Mouse (Mus musculus) forebrain, embryonic 12.5 days (tissue): ENCODE measurements around the gene Ddx50. TPM values are rescaled to one million over a fixed set of nuclear protein-coding genes. Genes with fewer than 3 reads are reported as not detected.

ENCODE experiments used
- ATAC-seq: fragments of 200-750 bp; cut with Nextera tagmentation; 2 replicates; pipeline ENCODE4 v1.8.0; 2017; ENCODE audit warnings: moderate TSS enrichment; ENCODE audit not compliant: low FRiP score
- H3K27ac ChIP-seq: fragments of 300-500 bp; sonication (generic); 2 replicates; pipeline ENCODE4 v1.5.1; 2016; ENCODE audit warnings: mild to moderate bottlenecking
- H3K27me3 ChIP-seq: fragments of 300-500 bp; sonication (generic); 2 replicates; pipeline ENCODE4 v1.6.1; 2016; ENCODE audit warnings: mild to moderate bottlenecking
- H3K36me3 ChIP-seq: fragments of 300-500 bp; sonication (generic); replicated peaks from 2 replicates; pipeline ENCODE4 v1.6.1; 2016; ENCODE audit warnings: mild to moderate bottlenecking
- H3K4me1 ChIP-seq: fragments of 300-500 bp; sonication (generic); 2 replicates; pipeline ENCODE4 v1.6.1; 2016
- H3K4me2 ChIP-seq: fragments of 300-500 bp; sonication (generic); 2 replicates; pipeline ENCODE4 v1.6.1; 2016; ENCODE audit warnings: mild to moderate bottlenecking, moderate library complexity
- H3K4me3 ChIP-seq: fragments of 300-500 bp; sonication (generic); replicated peaks from 2 replicates; pipeline ENCODE4 v1.5.1; 2016; ENCODE audit warnings: mild to moderate bottlenecking
- H3K9ac ChIP-seq: fragments of 300-500 bp; sonication (generic); 2 replicates; pipeline ENCODE4 v1.6.1; 2016; ENCODE audit warnings: mild to moderate bottlenecking
- H3K9me3 ChIP-seq: fragments of 300-500 bp; sonication (generic); 2 replicates; pipeline ENCODE4 v1.6.1; 2016
- WGBS: fragments of 180-500 bp; shearing (Covaris S2); methylation state at CpG from one replicate; pipeline ENCODE4 v1.1.7; 2016; 5-methylcytosine and 5-hydroxymethylcytosine counted together
- polyA plus RNA-seq: library from polyadenylated mRNA; unstranded; fragments of >200 nt; fragmentation: Nextera tagmentation; extraction: Ambion mirVana; gene quantifications from 2 replicates; pipeline ENCODE4 v1.2.1, GENCODE M21; 2016

The Ddx50 gene
- polyA plus RNA-seq: 130 and 136 TPM in 2 replicates

- peak within 1 kb of the TSS; percentile 80 for H3K4me2 ChIP-seq
- peaks cover 14% of the 10 kb centered on the region for H3K36me3 ChIP-seq
- ATAC-seq: peak; percentile 100
- peaks cover 17% of the 10 kb centered on the region for H3K4me1 ChIP-seq
- peak within 1 kb of the TSS; percentile 83 for H3K4me3 ChIP-seq
- H3K9ac ChIP-seq: peak within 1 kb of the TSS; percentile 73
- H3K27ac ChIP-seq: peak within 1 kb of the TSS; percentile 88
- no peaks in the 10 kb centered on the region for H3K9me3 ChIP-seq
- under 1% methylated on average over 87 of the region's 89 CpGs for WGBS
- H3K27me3 ChIP-seq: no peaks in the 10 kb centered on the region
Measured at GRCm38 (mm10) chr10:62650881-62651810, at the start of gene Ddx50. Ddx50 (minus strand) TSS chr10:62651218.

GRCm38 (mm10) chr10:62692771-62693170 is 41.8 kb upstream of the Ddx50 start:
- H3K36me3 ChIP-seq: no peaks in the 10 kb centered on the region
- H3K9ac ChIP-seq: no peak overlapping the region
- no peak overlapping the region for H3K27ac ChIP-seq
- ATAC-seq: no peak
- no peak overlapping the region for H3K4me2 ChIP-seq
- H3K4me3 ChIP-seq: no peak overlapping the region
- WGBS: 65% methylated on average over 8 of the region's 8 CpGs
- H3K9me3 ChIP-seq: no peaks in the 10 kb centered on the region
- peaks cover 5% of the 10 kb centered on the region for H3K4me1 ChIP-seq
- H3K27me3 ChIP-seq: peaks cover 15% of the 10 kb centered on the region

- WGBS: 74% methylated on average over 3 of the region's 3 CpGs
- Histone ChIP-seq H3K4me1 (peaks cover 10% of the 10 kb centered on the region), H3K36me3 (no peaks in the 10 kb centered on the region), H3K4me2 (no peak overlapping the region), H3K9ac (no peak overlapping the region), H3K27ac (no peak overlapping the region), H3K27me3 (peaks cover 18% of the 10 kb centered on the region), H3K4me3 (no peak overlapping the region), H3K9me3 (no peaks in the 10 kb centered on the region)
- ATAC-seq: no peak
Measured at GRCm38 (mm10) chr10:62692244-62692643, 41.2 kb upstream of the Ddx50 start.

- ATAC-seq: peak; percentile 85
- Histone ChIP-seq H3K9ac (no peak overlapping the region; the same call in 1 of the 2 replicates), H3K27ac (peak overlapping the region; percentile 66), H3K36me3 (no peaks in the 10 kb centered on the region), H3K9me3 (no peaks in the 10 kb centered on the region), H3K4me2 (peak overlapping the region; percentile 44), H3K4me1 (peaks cover 27% of the 10 kb centered on the region), H3K4me3 (no peak overlapping the region), H3K27me3 (peaks cover 58% of the 10 kb centered on the region)
- 9% methylated on average over 15 of the region's 15 CpGs for WGBS
Measured at GRCm38 (mm10) chr10:62687032-62687674, 36.1 kb upstream of the Ddx50 start.

- no peaks in the 10 kb centered on the region for H3K36me3 ChIP-seq
- no peak for ATAC-seq
- 55% methylated on average over 5 of the region's 5 CpGs for WGBS
- H3K4me3 ChIP-seq: no peak overlapping the region
- no peak overlapping the region for H3K27ac ChIP-seq
- peaks cover 9% of the 10 kb centered on the region; the same call in 1 of the 2 replicates for H3K9me3 ChIP-seq
- H3K4me2 ChIP-seq: no peak overlapping the region
- peaks cover 25% of the 10 kb centered on the region for H3K4me1 ChIP-seq
- peaks cover 45% of the 10 kb centered on the region for H3K27me3 ChIP-seq
- H3K9ac ChIP-seq: no peak overlapping the region
Measured at GRCm38 (mm10) chr10:62683043-62683442, 32.0 kb upstream of the Ddx50 start.

- Histone ChIP-seq H3K27ac (no peak overlapping the region), H3K27me3 (peaks cover 25% of the 10 kb centered on the region), H3K9me3 (peaks cover 9% of the 10 kb centered on the region; the same call in 1 of the 2 replicates), H3K4me3 (no peak overlapping the region), H3K36me3 (no peaks in the 10 kb centered on the region), H3K4me1 (no peaks in the 10 kb centered on the region), H3K9ac (no peak overlapping the region), H3K4me2 (no peak overlapping the region)
- ATAC-seq: no peak
- WGBS: 83% methylated on average over 1 of the region's 1 CpGs
Measured at GRCm38 (mm10) chr10:62679833-62680232, 28.8 kb upstream of the Ddx50 start.

- peaks cover 9% of the 10 kb centered on the region; the same call in 1 of the 2 replicates for H3K9me3 ChIP-seq
- no peak overlapping the region for H3K4me3 ChIP-seq
- H3K27me3 ChIP-seq: peaks cover 1% of the 10 kb centered on the region; the same call in 1 of the 2 replicates
- no peak overlapping the region for H3K27ac ChIP-seq
- WGBS: 73% methylated on average over 5 of the region's 5 CpGs
- no peaks in the 10 kb centered on the region for H3K36me3 ChIP-seq
- no peak for ATAC-seq
- H3K9ac ChIP-seq: no peak overlapping the region
- no peak overlapping the region for H3K4me2 ChIP-seq
- 0 out of 2 replicates have a peak, but pooled peaks cover 6% of the 10 kb centered on the region for H3K4me1 ChIP-seq
Measured at GRCm38 (mm10) chr10:62677329-62677728, 26.3 kb upstream of the Ddx50 start.

GRCm38 (mm10) chr10:62676196-62676595 is 25.2 kb upstream of the Ddx50 start:
- no peak overlapping the region for H3K9ac ChIP-seq
- H3K27me3 ChIP-seq: no peaks in the 10 kb centered on the region; the same call in 1 of the 2 replicates
- peaks cover 9% of the 10 kb centered on the region; the same call in 1 of the 2 replicates for H3K9me3 ChIP-seq
- no peak overlapping the region for H3K27ac ChIP-seq
- H3K4me2 ChIP-seq: no peak overlapping the region
- 92% methylated on average over 6 of the region's 6 CpGs for WGBS
- no peak for ATAC-seq
- H3K4me3 ChIP-seq: no peak overlapping the region
- H3K4me1 ChIP-seq: 0 out of 2 replicates have a peak, but pooled peaks cover 6% of the 10 kb centered on the region
- H3K36me3 ChIP-seq: no peaks in the 10 kb centered on the region

DNA sequence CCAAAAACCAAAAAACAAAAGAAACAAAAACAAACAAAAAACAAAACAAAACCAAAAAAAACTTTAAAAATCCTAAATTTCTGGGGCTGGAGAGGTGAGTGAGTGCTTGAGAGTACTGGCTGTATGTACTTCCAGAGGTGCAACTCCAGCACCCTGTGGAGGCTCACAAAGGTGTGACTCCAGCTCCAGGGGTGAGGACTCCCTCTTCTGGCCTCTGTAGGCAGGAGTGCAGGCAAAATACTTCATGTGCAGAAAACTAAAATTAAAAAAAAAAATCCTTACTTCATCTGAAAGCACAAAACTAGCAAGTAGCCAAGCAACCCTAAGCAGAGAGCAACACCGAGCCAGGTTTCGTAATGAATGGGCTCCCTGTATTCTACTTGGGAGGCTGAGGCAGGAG is 21.3 kb upstream of the Ddx50 start:
- H3K27me3 ChIP-seq: no peaks in the 10 kb centered on the region; the same call in 1 of the 2 replicates
- 0 out of 2 replicates have a peak, but pooled peaks cover 6% of the 10 kb centered on the region for H3K4me1 ChIP-seq
- no peak overlapping the region for H3K4me2 ChIP-seq
- no peak overlapping the region for H3K4me3 ChIP-seq
- no peaks in the 10 kb centered on the region for H3K36me3 ChIP-seq
- no peak for ATAC-seq
- no peak overlapping the region for H3K27ac ChIP-seq
- H3K9me3 ChIP-seq: no peaks in the 10 kb centered on the region
- no peak overlapping the region for H3K9ac ChIP-seq
- 94% methylated on average over 2 of the region's 2 CpGs for WGBS

GRCm38 (mm10) chr10:62669245-62669644 is 18.2 kb upstream of the Ddx50 start:
- Histone ChIP-seq H3K27ac (no peak overlapping the region), H3K4me3 (no peak overlapping the region), H3K9ac (no peak overlapping the region), H3K9me3 (no peaks in the 10 kb centered on the region), H3K4me2 (no peak overlapping the region), H3K36me3 (no peaks in the 10 kb centered on the region), H3K27me3 (peaks cover 2% of the 10 kb centered on the region; the same call in 1 of the 2 replicates), H3K4me1 (0 out of 2 replicates have a peak, but pooled peaks cover under 1% of the 10 kb centered on the region)
- ATAC-seq: no peak
- 84% methylated on average over 14 of the region's 14 CpGs for WGBS

GRCm38 (mm10) chr10:62668463-62668862 is 17.4 kb upstream of the Ddx50 start:
- Histone ChIP-seq H3K4me2 (no peak overlapping the region), H3K36me3 (no peaks in the 10 kb centered on the region), H3K9ac (no peak overlapping the region), H3K4me1 (no peaks in the 10 kb centered on the region), H3K27ac (no peak overlapping the region), H3K9me3 (no peaks in the 10 kb centered on the region), H3K27me3 (peaks cover 7% of the 10 kb centered on the region; the same call in 1 of the 2 replicates), H3K4me3 (no peak overlapping the region)
- ATAC-seq: no peak
- 79% methylated on average over 2 of the region's 2 CpGs for WGBS

DNA sequence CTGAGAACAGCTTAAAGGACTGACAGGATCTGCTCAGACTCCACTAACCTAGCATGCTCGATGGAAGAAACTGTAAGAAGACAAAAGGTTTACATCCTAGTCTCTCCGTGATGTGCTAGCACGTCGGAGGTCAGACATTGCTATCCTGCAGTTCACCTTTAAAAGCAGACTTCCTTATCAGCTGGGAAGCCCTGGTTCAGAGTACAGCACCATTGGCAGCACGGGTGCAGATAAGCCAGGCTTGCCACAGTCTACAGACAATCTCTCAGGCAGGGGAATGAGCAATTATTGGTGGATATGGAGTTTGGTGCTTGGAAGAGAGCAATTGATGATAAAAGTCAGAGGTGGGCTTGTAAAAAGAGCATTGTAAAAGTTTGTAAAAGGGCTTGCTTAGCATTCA is 17.0 kb upstream of the Ddx50 start:
- Histone ChIP-seq H3K27me3 (peaks cover 7% of the 10 kb centered on the region; the same call in 1 of the 2 replicates), H3K9ac (no peak overlapping the region), H3K27ac (no peak overlapping the region), H3K4me2 (no peak overlapping the region), H3K9me3 (no peaks in the 10 kb centered on the region), H3K4me1 (no peaks in the 10 kb centered on the region), H3K4me3 (no peak overlapping the region), H3K36me3 (no peaks in the 10 kb centered on the region)
- ATAC-seq: no peak
- 88% methylated on average over 5 of the region's 5 CpGs for WGBS
